Mouse (Mus musculus) embryo, embryonic 9.5 days (tissue): ENCODE results near the gene Cept1.
"Not testable (repeated sequence)": the region's sequence is repeated elsewhere in the genome, so short reads cannot be mapped to it uniquely, and the experiment has no call there.

Source experiments
- DNase-seq: peaks from one replicate; pipeline ENCODE4 v3.0.0-alpha.2; 2017; ENCODE audit errors: extremely low spot score

The Cept1 gene

DNA sequence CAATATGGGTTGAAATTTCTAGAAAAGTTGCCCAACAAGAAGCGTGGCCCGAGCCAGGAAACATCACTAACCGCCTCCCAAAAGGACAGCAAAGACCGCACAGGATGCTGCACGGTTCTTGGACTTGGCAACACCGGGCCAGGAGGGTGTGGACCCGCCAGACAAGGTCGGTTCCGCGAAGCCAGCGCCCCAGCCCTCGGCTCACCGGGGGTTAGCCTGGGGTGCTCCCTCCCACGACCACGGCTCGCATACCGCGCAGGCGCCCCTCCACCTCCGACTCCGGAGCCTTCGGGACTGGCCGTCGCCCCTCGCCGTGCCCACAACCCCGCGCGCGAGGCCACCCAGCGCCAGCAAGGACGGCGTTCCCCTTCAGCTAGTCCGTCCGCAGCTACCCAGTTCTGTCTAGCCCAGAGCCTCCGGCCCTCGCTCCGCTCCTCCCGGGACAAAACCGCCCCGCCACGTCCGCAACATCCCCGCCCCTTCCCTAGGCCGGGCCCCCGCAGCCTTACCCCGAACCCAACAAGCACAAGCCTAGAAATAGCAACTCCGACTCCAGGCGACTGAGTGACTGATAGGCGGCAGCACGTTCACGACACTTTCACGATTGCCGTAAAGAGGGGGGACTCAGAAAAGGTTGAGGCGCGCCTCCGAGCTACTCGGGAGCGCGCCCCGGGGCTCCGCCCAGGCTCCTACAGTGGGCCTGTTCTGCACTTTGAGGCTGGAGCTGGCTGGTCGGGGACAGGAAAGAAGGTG is at the start of gene Cept1, which contains the start of gene Dram2:
Gene Cept1 (minus strand): TSS at position 632 of the 753 bp plus-strand sequence.
Gene Dram2 (plus strand): TSS at position 628 of the 753 bp plus-strand sequence.
- DNase-seq: peak; percentile 91

DNA sequence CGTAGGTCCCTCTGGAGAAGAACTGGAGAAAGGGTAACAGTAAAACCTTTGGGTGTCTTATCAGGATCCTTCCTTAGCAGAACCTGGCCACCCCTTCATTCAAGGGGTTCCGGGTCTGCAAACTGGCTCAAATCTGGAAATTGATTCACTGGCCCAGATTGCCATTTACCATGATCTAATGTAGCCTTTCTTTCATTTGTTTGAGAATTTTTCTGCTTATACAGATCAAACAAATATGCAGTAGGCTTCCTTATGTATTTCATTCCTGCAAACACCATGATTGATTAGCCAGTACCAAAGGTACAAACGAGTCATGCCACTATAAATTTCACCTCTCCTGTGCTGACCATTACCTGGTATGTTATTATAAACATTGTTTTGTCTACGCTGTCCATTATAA is 46.0 kb upstream of the Cept1 start:
- not testable (repeated sequence) for DNase-seq

DNA sequence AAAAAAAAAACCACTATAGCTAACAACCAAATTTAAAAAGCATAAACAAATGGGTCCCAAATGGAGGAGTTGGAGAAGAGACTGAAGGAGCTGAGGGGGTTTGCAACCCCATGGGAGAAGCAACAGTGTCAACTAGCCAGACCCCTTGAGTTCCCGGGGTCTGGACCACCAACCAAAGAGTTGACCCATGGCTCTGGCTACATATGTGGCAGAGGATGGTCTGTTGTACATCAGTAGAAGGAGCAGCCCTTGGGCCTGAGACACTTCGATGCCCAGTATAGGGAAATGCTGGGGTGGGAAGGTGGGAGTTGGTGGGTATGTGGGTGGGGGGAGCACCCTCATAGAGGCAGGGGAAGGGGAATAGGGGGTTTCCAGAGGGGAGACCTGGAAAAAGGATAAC is 31.7 kb upstream of the Cept1 start:
- no peak for DNase-seq

DNA sequence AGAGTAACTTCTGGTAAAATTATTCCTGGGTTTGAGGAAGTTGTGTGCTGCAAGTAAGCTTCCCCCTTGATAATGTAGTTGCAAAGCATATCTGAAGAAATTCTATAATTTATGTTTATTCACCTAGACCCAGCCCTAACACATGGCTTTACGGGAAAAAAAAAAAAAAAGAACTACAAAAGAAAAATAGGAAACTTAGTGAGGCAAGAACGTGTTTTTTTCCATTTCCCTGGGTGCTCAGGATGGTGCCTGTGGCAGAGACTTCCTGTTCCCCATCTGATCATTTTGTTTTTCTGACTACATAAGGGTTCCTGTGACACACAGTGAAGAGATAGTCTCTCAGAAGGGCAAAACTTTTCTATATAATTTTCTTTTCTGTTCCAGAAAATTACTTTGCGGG is 25.6 kb upstream of the Cept1 start:
- DNase-seq: no peak

DNA sequence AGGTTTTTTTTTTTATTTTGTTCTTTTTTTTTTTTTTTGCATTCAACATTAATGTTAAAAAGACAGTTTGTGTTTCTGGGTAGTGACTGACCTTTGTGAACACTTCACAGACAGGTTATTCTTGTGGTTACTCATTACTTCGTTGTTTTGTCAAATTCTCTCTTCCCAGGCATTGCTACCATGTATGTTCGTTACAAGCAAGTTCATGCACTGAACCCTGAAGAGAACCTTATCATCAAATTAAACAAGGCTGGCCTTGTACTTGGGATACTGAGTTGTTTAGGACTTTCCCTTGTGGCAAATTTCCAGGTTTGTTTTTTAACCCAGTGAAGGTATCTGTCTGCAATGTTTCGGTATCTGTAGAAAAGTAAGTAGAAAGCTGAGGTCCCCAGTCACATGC is 18.3 kb upstream of the Cept1 start:
- DNase-seq: no peak

DNA sequence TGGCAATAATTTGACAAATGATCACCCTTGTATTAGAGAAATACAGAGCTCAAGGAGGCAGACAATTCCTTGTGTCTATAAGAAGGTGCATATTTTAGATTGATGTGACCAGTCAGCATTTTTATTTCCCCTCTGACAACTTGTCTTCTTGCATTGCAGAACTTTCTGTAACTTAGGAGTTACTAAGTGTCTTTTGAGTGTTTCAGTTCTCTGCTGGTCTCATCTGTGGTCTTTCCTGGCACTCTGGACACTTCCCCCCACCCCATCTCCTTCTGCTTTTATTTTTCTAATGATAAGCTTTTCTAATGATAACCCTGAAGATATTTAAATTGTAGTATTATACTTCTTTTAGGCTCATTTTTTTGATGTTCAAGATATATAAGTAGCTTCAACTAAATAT is 10.7 kb upstream of the Cept1 start:
- no peak for DNase-seq

DNA sequence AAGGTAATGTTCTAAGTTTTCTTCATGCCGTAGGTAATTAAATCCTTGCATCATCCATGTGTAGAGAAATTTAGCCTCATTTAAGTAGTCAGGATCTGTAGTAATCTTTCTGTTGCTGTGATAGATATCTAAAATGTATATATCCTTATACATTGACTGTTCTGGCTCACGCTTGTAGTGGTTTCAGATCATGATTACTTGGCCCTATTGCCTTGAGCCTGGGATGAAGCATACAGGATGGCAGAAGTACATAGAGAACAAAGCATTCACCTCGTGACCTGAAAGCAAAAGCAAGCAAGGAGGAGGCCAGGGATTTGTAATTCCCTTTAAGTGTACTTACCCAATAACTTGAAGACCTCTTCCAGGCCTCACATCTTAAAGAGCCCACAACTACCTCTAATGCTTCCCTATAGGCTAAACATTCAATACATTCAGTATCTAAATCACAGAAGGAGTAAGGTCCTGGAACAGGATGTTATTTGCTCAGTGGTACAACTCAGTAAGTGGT is 8.2 kb upstream of the Cept1 start:
- no peak for DNase-seq

DNA sequence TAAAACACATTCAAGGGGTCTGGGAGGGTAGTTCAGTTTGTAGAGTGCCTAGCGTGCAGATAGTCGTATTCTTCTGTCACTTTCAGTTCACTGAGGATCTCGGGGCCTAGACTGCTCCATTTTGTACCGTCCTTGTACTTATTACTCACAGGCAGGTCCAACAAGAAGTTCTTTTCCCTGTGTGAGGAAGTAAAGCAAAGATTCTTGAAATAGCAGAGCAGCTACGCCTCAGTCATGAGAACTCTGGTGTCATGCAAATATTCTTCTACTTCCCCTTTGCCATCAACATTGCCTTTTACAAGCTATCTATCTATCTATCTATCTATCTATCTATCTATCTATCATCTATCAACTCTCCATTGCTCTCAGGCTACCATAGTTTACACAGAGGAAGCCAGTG is 5.8 kb upstream of the Cept1 start:
- DNase-seq: no peak

DNA sequence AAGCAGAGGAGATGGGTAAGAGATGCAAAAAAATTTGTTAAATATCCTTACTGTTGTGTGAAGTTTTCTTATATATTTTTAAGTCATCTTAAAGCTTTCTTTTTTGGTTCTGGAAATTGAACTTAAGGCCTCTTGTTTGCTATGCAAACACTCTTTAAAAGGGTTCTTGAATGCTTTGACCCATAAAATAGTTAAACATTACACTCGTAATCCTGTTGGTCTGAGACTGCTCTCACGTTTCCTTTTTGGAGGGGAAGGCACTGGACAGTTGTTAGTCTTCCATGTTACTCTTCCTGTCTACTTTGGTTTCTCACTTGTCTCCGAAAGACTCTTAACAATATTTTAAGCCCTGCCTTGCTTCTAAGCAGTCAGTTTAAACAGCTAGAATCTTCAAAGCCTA is 1.4 kb upstream of the Cept1 start:
- no peak for DNase-seq

DNA sequence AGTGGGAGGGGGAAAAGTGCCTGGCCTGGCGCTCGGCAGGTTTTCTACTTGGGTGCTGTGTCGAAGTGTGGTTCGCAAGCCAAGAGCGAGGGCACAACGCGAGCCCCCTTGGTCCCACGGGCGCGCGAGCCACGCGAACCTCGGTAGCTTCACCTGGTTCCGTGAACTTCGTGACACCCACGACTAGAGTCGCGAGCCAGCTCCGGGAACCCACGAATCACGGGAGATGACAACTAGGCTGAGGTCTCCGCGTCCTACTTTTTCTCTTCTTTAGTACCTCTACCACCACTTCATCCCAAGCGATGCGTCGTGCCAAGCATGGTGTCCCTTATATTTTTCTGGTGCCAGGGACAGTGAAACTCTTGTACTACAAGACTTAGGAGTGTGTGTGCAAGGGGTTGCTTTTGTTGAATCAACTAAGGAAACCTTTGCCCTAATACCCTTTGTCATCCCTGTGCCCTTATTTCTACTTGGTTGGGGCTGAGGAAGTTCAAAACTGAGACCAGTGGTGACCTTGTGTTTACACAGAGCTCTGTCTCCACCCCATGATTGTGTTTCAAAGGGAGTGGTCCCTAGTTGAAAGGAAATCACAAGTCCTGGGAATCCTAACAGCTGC is 430 bp upstream of the Cept1 start:
- peak; percentile 49 for DNase-seq

DNA sequence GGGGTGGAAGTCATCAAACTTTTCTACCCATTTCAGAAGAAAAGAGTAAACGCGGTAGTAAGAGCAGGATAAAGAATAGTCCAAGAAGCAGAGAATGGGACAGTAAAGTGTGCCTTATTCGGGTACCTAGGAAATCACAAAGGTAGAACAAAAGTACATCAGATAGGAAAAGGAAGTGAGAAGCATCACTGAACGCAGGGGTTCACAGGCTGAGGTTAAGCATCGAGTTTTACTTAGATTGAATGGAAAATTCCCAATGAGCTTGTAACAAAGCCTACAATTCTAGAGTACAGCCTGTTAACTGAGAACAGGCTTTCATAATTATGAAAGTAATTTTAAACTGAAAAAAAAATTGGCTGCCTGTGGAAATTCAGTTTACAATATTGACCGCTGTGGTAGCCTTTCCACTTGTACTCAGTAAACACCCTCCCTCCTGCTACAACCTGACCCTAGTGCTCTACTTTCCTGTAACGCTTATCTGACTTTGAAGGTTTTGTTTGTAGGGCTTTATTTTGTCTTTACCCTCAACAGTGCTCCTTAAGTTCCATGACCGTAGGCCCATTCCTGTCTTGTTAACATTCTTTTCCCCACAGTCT is 2.8 kb downstream of the Cept1 start:
- no peak for DNase-seq

DNA sequence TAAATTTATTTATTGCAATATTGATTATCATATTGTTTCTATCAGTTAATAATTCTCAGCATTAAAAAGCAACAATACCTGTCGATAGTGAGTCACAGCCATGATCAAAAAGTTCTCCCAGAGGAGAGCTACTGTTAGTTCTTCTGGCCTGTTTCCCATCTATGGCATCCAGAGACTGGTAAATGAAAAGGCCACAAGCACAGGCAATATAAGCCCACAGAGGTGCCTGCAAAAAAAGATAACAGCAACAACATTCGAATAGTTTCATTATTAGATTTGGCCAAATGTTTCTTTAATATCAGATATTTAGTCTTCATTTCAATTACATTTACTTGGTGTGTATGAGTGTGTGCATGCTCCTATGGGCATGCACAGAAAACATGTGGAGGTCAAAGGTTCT is 14.3 kb downstream of the Cept1 start:
- no peak for DNase-seq

DNA sequence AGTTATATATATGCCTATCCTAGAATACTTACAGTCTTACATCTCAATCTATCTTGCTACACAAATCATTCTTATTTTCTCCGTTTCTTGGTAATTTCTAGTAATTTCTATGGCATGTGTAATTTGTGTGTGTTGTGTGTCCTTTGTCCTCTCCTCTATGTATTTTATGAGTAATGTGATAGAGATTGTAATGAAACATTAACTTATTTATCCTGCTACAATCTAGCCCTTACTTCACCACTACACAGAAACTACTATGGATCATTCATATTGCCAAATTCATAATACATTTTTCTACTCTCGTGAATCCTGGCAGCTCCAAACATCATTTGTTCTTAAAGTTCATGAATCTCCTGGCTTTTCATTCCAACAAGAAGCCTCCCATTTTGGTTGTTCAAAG is 19.6 kb downstream of the Cept1 start:
- no peak for DNase-seq

DNA sequence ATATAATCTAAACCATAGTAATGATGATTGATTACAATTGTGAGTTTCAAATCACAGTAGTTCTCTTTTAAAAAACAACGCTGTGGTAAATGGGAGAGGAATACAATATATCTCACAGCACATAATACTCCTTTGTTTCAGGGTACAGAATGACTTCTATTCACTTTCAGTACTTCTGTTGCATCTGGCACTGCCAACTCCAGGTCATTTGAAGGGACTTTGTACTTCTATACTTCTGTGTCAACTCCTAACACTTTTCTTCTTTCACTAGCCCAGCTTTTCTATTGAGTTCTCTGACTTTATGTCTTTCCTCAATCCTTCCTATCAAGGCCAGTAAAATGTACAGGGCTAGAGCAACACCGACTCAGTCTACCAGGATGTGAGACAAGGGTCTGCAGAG is 21.2 kb downstream of the Cept1 start:
- DNase-seq: no peak

DNA sequence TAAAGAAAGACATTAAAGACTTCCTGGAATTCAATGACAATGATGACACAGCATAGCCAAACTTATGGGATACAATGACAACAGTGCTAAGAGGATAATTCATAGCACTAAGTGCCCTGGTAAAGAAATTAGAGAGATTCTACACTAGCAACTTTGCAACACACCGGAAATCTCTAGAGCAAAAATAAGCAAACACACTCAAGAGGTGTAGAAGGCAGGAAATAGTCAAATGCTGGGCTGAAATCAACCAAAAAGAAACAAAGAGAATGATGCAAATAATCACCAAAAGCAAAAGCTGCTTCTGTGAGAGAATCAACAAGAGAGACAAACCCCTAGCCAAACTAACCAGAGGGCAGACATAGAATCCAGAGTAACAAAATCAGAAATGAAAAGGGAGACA is 24.9 kb downstream of the Cept1 start:
- no peak for DNase-seq

DNA sequence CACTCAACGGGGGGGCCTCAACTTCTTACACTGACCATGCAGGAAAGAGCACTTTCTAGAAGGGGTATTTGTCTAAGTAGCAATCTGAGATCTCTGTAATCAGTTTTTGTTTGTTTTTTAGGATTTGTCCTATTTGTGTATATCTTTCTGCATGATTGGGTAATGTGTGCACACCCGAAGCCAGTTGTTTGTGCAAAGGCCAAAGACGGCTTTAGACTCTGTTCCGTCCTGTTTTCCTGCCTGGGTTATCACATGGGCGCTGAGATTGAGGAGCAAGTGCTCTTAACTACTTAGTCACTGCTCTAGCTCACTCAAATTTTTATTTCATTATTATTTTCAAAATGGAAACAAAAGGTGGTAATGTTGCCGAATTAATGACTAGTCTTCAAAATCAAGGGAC is 32.6 kb downstream of the Cept1 start:
- no peak for DNase-seq

DNA sequence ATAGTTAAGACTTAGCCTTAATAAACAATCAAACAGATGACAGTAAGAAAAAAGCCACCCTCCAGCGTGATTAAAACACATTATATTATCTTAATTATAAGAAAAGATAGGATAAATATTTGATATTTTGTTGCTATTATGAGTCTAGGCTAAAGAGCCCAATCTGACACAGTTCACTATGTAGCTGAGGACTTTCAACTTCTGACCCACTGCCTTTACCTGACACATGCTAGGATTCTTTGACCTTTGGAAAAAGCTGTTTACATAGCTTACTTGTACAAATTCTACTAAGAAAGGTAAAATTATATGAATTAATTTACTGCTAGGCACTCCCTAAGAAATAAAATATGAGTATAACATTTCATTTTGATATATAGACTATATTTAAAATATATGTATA is 36.9 kb downstream of the Cept1 start:
- no peak for DNase-seq

DNA sequence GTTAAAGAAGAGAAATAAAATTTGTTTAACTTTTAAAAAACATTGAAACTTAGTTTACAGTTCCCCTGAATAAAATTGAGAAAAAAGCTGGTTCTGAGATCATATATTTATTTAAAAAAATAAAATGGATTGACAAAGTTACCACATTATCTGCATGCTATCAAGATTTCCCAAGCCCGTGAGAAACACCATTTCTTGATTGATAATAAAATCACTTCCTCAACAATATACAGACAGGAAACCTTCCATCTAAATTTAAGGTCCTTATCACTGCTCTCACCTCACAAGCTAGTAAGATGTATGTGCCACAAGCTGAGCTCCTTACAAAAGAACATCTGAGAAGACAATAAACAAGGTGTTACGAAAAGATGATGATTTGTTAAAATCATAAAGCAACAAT is 44.7 kb downstream of the Cept1 start:
- DNase-seq: no peak

DNA sequence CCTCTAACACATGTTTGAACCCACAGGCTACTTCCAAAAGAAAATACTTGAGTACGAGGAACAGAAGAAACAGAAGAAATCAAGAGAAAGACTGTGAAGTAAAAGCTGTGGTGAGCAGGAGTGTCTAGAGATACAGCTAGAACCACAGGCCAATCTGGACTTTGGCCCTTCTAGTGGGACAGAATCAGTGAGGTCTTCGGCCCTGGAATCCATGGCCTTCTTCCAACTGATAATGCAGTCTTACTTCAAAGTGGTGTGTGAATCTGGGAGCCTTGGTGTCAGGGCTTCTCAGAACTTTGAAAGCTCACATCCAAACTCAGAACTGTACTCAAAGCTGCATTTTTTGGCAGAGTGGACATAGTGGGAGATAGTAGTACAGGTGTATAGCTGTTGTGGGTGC is 47.1 kb downstream of the Cept1 start:
- DNase-seq: no peak

DNA sequence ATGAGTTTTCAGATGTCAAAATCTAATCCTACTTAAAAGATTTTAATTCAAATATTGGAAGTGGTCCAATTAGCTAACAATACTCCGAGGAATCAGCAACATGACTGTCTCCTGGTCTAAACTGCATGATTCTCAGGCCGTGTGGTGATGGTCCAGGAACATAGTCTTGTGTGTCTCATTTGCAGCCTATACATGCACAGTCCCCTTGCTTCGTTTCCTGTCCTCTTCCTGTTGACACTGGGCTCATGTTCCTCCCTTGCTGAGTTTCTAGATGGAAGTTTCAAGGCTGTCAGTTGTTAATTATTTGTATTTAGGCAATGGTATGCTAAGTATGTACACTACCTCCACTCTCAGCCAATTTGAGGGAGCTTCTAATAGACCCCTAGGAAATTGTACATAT is 50.6 kb downstream of the Cept1 start:
- no peak for DNase-seq

DNA sequence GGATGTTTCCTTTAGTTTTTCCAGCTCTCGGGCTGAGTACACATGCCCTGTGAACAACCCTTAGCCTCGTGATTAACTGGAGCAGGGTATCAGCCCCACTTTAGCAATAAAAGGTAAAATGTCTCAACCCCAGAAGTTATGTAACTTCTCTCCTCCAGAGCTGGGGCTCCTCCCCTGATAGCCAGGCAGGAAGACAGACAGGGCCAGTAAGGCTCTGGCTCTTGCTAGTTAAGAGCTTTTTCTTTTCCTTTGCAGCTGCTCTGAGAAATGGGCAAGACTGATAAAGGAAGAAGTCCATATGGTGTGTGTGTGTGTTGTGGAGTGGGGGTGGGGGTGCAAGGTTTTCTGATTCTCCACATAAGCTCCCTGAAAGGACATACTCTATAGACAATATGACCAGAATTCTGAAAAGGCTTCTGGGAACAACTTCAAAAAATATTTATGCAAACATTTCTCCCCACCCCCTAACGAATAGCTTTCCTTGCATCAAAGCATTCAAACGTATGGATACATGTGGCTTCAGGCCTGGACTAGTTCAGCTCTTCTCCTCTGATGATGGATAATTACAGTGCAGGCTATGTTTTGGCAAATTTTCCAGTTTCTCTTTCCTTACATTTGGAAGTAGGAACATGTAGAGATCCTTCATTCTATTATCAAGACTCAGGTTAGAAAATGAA is 51.4 kb downstream of the Cept1 start:
- no peak for DNase-seq

DNA sequence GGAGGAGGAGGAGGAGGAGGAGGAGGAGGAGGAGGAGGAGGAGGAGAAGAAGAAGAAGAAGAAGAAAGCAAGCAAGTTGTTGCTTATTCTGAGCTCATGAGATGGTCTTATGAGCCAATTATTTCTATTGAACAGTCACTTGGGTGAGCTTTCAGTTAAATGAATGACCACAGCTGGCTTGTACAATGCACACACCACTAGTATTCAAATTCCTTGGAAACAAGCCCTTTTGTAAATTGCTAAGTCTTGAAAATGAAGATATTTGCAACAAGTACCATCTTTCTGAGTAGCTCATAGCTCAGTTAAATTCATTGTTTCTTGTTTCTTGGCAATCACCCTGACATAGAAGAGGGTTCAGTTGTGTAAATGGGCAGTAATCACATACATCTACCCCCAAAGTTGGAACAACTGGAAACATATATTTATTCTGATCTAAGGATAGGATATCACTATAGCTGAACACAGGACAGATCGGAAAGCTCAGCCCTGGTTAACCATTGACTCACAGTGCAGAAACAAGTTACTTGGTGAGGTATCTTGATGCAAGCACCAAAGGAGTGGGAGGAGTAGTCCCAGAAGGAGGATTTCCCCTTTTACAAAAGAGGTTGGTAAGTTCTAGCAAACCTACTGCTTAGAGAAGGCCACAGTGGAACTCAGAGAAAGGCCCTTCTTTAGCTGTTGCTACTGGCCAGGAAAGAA is 52.1 kb downstream of the Cept1 start:
- no peak for DNase-seq
